In the genomic region with DNA sequence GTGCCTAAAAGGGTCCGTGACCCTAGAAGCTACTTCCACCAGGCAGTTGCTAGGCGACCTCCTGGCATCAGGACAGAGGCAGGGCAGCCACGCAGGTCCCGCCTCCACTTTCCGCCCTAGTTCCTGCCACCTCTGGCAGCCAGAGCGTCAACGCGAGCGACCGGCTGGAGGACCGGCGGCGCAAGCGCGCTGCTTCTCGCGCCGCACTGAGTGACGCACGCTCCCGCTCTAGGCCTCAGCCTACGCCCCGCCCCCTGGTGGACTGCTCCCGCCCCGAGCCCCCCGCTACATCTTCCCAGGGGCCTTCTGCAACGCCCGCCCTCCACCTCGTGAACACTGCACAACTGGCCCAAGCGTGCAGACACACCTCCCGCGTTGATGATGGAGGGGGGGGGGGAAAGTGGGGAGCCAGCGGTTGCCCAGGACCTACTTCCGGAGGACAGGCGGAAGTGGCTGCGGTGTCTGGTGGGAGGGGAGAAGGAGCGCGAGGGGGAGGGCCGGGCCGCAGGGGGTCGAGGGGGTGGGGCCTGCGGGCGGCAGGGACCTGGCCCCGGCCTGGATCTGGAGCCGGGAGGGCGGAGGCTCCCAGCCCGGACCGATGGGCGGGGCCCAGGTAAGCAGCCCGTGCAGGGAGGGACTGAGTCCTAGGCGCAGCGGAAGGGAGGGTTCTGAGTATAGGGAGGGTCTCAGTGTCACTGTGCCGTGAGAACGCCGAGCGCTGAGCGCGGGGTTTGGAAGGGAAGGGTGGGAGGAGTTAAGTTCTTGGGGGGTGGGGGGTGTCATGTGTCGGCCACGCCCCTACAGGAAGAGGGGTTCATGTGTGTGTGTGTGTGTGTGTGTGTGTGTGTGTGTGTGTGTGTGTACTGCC, we compare ENCODE assay signal across 8 mouse cellular contexts. TPM values are rescaled to one million over a fixed set of nuclear protein-coding genes. Genes with fewer than 3 reads are reported as not detected.
A peak's percentile ranks its signal among the peaks of the same experiment; 100 is the strongest.
DNase-seq lines count a peak whose midpoint lies in the region; ATAC-seq and TF ChIP-seq lines count a peak whose summit lies in the region.

A gene (plus strand): TSS at position 465 of the 868 bp plus-strand sequence.

- peak within 1 kb of the TSS; percentile 50 for H3K9ac ChIP-seq in embryonic facial prominence, embryonic 15.5 days
- H3K9ac ChIP-seq in kidney, embryonic 14.5 days (ENCODE audit: low read depth, low read length), result peak within 1 kb of the TSS; percentile 53
- H3K9ac ChIP-seq in liver, adult 2 months (ENCODE audit: low read depth, low read length), result peak within 1 kb of the TSS; percentile 75

- TF ChIP-seq POLR2A in bone marrow, adult 2 months (IDR thresholded peaks at IDR 0.05; ENCODE audit: borderline replicate concordance, control insufficient read depth, low read depth, low read length), result peak; percentile 66; the same call in 1 of the 2 replicates
- TF ChIP-seq POLR2A in liver, adult 2 months (IDR thresholded peaks at IDR 0.05; ENCODE audit: extremely low read depth, insufficient read depth, low read length), result peak; percentile 53; the same call in 1 of the 2 replicates
- TF ChIP-seq POLR2A in myocyte (IDR thresholded peaks at IDR 0.05; ENCODE audit: insufficient read length, low read depth), result peak; percentile 84

- H3K4me2 ChIP-seq in embryonic facial prominence, embryonic 15.5 days (replicated peaks), result peak within 1 kb of the TSS; percentile 67
- H3K4me2 ChIP-seq in kidney, embryonic 14.5 days (replicated peaks; ENCODE audit: low read depth, low read length), result peak within 1 kb of the TSS; percentile 67
- peak within 1 kb of the TSS; percentile 98 for H3K4me2 ChIP-seq in myocyte (ENCODE audit: low read depth)

- H3K36me3 ChIP-seq in embryonic facial prominence, embryonic 15.5 days, result no peaks in the 10 kb centered on the region
- H3K36me3 ChIP-seq in kidney, embryonic 14.5 days (ENCODE audit: control insufficient read depth, insufficient read depth, low read length), result no peaks in the 10 kb centered on the region
- no peaks in the 10 kb centered on the region for H3K36me3 ChIP-seq in liver, adult 2 months (ENCODE audit: control insufficient read depth, insufficient read depth, low read length)
- H3K36me3 ChIP-seq in myocyte (ENCODE audit: control insufficient read depth, insufficient read depth), result no peaks in the 10 kb centered on the region
- no peaks in the 10 kb centered on the region; the same call in 1 of the 2 replicates for H3K36me3 ChIP-seq in splenic B cell, adult 2 months (ENCODE audit: control insufficient read depth, insufficient read depth, low read length, poor library complexity, severe bottlenecking)

- H3K27me3 ChIP-seq in embryonic facial prominence, embryonic 15.5 days, result no peaks in the 10 kb centered on the region
- no peaks in the 10 kb centered on the region for H3K27me3 ChIP-seq in kidney, embryonic 14.5 days (ENCODE audit: control insufficient read depth, insufficient read depth, low read length)
- H3K27me3 ChIP-seq in liver, adult 2 months (ENCODE audit: control insufficient read depth, insufficient read depth, low read length), result no peaks in the 10 kb centered on the region
- H3K27me3 ChIP-seq in myocyte (ENCODE audit: control insufficient read depth, insufficient read depth, insufficient read length), result no peaks in the 10 kb centered on the region
- H3K27me3 ChIP-seq in splenic B cell, adult 2 months (ENCODE audit: control insufficient read depth, insufficient read depth, low read length, poor library complexity, severe bottlenecking), result no peaks in the 10 kb centered on the region

- peak; percentile 97 for ATAC-seq in embryonic facial prominence, embryonic 15.5 days (ENCODE audit: insufficient number of reproducible peaks, low FRiP score, low TSS enrichment, low read depth)
- peak; percentile 97 for ATAC-seq in kidney, embryonic 14.5 days (ENCODE audit: low FRiP score, low TSS enrichment)

- whole genome bisulfite sequencing in bone marrow, adult 2 months, result under 1% methylated on average over 58 of the region's 60 CpGs
- under 1% methylated on average over 60 of the region's 60 CpGs for WGBS in embryonic facial prominence, embryonic 15.5 days
- WGBS in kidney, embryonic 14.5 days, result under 1% methylated on average over 56 of the region's 60 CpGs
- 1% methylated on average over 60 of the region's 60 CpGs for WGBS in liver, adult 2 months

- H3ac ChIP-seq in myocyte (ENCODE audit: control insufficient read depth, insufficient read length), result peak within 1 kb of the TSS; percentile 28

- H3K9me3 ChIP-seq in embryonic facial prominence, embryonic 15.5 days (replicated peaks), result no peaks in the 10 kb centered on the region
- H3K9me3 ChIP-seq in kidney, embryonic 14.5 days (ENCODE audit: control insufficient read depth, low read length), result 0 out of 2 replicates have a peak, but pooled peaks cover 3% of the 10 kb centered on the region

- TF ChIP-seq CTCF in bone marrow, adult 2 months (IDR thresholded peaks at IDR 0.05; ENCODE audit: control insufficient read depth, insufficient read depth, low read length), result no peak
- 0 out of 2 replicates have a peak, but pooled peaks have one; percentile 4 for TF ChIP-seq CTCF in liver, adult 2 months (IDR thresholded peaks at IDR 0.05; ENCODE audit: low read depth, low read length)

- peaks cover 9% of the 10 kb centered on the region; the same call in 1 of the 2 replicates for H3K4me1 ChIP-seq in bone marrow, adult 2 months (ENCODE audit: control insufficient read depth, insufficient read depth, low read length)
- peaks cover 45% of the 10 kb centered on the region for H3K4me1 ChIP-seq in embryonic facial prominence, embryonic 15.5 days
- peaks cover 18% of the 10 kb centered on the region for H3K4me1 ChIP-seq in kidney, embryonic 14.5 days (ENCODE audit: control insufficient read depth, insufficient read depth, low read length)
- peaks cover 21% of the 10 kb centered on the region for H3K4me1 ChIP-seq in liver, adult 2 months (ENCODE audit: control insufficient read depth, insufficient read depth, low read length)

- peak; percentile 98 for DNase-seq in A20 (ENCODE audit: low read depth, low spot score)
- peak; percentile 94 to 96 for DNase-seq in heart, adult 9 months (ENCODE audit: low spot score in 2 of 2)
- DNase-seq in liver, adult 2 months (ENCODE audit: extremely low read depth, low read depth, low spot score), result peak; percentile 91
- DNase-seq in splenic B cell, adult 2 months (ENCODE audit: low read depth, low spot score), result peak; percentile 98

- H3K27ac ChIP-seq in bone marrow, adult 2 months (ENCODE audit: control insufficient read depth, insufficient read depth, low read depth, low read length, poor library complexity), result peak within 1 kb of the TSS; percentile 90
- peak within 1 kb of the TSS; percentile 98 for H3K27ac ChIP-seq in embryonic facial prominence, embryonic 15.5 days (replicated peaks)
- peak within 1 kb of the TSS; percentile 80 for H3K27ac ChIP-seq in kidney, embryonic 14.5 days (ENCODE audit: low read depth, low read length)
- peak within 1 kb of the TSS; percentile 61 for H3K27ac ChIP-seq in liver, adult 2 months (replicated peaks; ENCODE audit: insufficient read depth, low read depth, low read length)

- peak within 1 kb of the TSS; percentile 70 for H3K4me3 ChIP-seq in bone marrow, adult 2 months (replicated peaks; ENCODE audit: control insufficient read depth, low read depth, low read length)
- peak within 1 kb of the TSS; percentile 60 for H3K4me3 ChIP-seq in embryonic facial prominence, embryonic 15.5 days (replicated peaks)
- peak within 1 kb of the TSS; percentile 51 for H3K4me3 ChIP-seq in kidney, embryonic 14.5 days (ENCODE audit: low read length)
- H3K4me3 ChIP-seq in liver, adult 2 months (ENCODE audit: insufficient read depth, low read depth, low read length), result peak within 1 kb of the TSS; percentile 64
- H3K4me3 ChIP-seq in myocyte, result peak within 1 kb of the TSS; percentile 49

- peaks cover 11% of the 10 kb centered on the region; the same call in 1 of the 2 replicates for H3K79me2 ChIP-seq in liver, adult 2 months (ENCODE audit: control insufficient read depth, insufficient read depth, low read length)
- no peaks in the 10 kb centered on the region for H3K79me2 ChIP-seq in myocyte (ENCODE audit: control insufficient read depth, insufficient read depth)

TF ChIP-seq in myocyte, 11 proteins besides CTCF, POLR2A, EP300 and RAD21:
- TF ChIP-seq MYOD1 (IDR thresholded peaks at IDR 0.05; ENCODE audit: control insufficient read depth in 1 of 3, insufficient read length in 2 of 3, low read depth in 2 of 3), result peak in 2 of 3 experiments; percentile 3 to 9
- no peak for TF ChIP-seq MAX (IDR thresholded peaks at IDR 0.05; ENCODE audit: low read depth)
- peak; percentile 80 for TF ChIP-seq POLR2AphosphoS2 (IDR thresholded peaks at IDR 0.05; ENCODE audit: insufficient read length, low read depth)
- no peak for TF ChIP-seq E2F4 (IDR thresholded peaks at IDR 0.05; ENCODE audit: insufficient read depth)
- peak in 2 of 3 experiments; percentile 1 to 21 for TF ChIP-seq MYOG (IDR thresholded peaks at IDR 0.05; ENCODE audit: control insufficient read depth in 1 of 3, insufficient read depth in 1 of 3, insufficient read length in 2 of 3, low read depth in 2 of 3)

RNA-seq across cellular contexts. Expression of the gene that starts here (rescaled TPM):
- polyA plus RNA-seq in bone marrow, adult 2 months (2011; ENCODE audit: insufficient read depth, insufficient read length, low replicate concordance, missing spikeins), result 37.4 and 63.1 TPM in 2 replicates
- polyA plus RNA-seq in embryonic facial prominence, embryonic 15.5 days (2015; fragmentation: Nextera tagmentation; extraction: Ambion mirVana), result 71.7 and 75.4 TPM in 2 replicates
- polyA plus RNA-seq in kidney, embryonic 14.5 days (2014; fragmentation: Nextera tagmentation; extraction: Ambion mirVana), result 43.8 and 55.3 TPM in 2 replicates
- 44.7 and 60.8 TPM in 2 replicates for total RNA-seq in liver, adult 2 months (2014; rRNA removed)
- 134 and 145 TPM in 2 replicates for polyA plus RNA-seq in liver, adult 2 months (2012; rRNA removed)
- 45.8 TPM for polyA plus RNA-seq in myocyte (2012; fragmentation: generic; extraction: Trizol)

Comparison
In these comparisons a context has a peak if more than half of its experiments do, and no peak if none do; other contexts are left out.
1. Peak in every context shown above with its lines: DNase-seq, ATAC-seq, H3K4me3 ChIP-seq and H3K27ac ChIP-seq.